Mouse (Mus musculus) granulocyte monocyte progenitor cell, adult 5-6 weeks (primary cell): ENCODE results near the gene Letm1. TPM values are rescaled to one million over a fixed set of nuclear protein-coding genes. Genes with fewer than 3 reads are reported as not detected.

Source experiments
- ATAC-seq: replicated peaks from 2 replicates; pipeline ENCODE4 v1.8.0; 2016; ENCODE audit warnings: mild to moderate bottlenecking, moderate TSS enrichment, inconsistent platforms; ENCODE audit not compliant: poor library complexity, severe bottlenecking
- total RNA-seq, 2 experiments: library from RNA; stranded (forward) in 1 of 2; stranded (reverse) in 1 of 2; fragments of 200-712, 200-1000 nt in 1 of 2; fragments of >200 nt in 1 of 2; fragmentation: Nextera tagmentation in 1 of 2; gene quantifications; 2 replicates each; pipeline ENCODE4 v1.2.3; 2014 to 2017

The Letm1 gene
- total RNA-seq (2014; fragmentation: Nextera tagmentation): 24.5 and 25.3 TPM in 2 replicates
- 19.9 and 22.3 TPM in 2 replicates for total RNA-seq (2017)

DNA sequence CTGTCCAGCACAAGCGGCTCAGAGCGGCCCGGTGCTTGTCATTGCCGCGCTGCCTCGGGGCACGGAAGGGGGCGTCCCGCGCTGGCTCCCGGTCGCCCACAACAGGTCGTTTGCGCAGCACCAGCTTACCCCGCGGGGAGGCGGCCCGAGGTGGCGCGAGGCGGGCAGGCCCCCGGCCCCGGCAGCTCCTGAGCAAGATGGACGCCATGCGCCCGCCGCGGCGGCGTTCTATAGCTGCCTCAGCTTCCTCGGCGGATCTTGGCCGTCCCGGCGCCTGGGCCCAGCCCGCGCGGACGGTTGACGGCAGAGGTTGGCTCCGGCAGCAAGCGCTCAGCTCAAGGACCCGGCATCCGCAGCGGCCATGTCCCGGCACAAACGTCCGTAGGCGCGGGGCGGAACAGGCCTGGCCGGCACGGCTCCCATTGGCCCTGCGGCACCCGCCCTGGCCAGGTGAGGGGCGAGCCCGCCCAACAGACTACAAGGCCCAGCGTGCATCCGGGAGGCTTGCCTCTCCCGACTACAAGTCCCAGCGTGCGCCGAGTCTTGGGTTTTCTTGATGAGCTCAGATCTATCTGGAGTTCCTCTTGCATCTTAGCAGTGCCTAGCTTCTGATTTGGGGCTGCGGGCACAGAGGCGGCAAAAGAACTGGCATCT, at the start of gene Letm1:
Gene Letm1, minus strand, starts transcription at position 473 of the 654 bp plus-strand sequence.
- peak; percentile 99 for ATAC-seq

GRCm38 (mm10) chr5:33830832-33831231, 48.2 kb upstream of the Letm1 start:
- 0 out of 2 replicates have a peak, but pooled peaks have one; percentile 35 for ATAC-seq

DNA sequence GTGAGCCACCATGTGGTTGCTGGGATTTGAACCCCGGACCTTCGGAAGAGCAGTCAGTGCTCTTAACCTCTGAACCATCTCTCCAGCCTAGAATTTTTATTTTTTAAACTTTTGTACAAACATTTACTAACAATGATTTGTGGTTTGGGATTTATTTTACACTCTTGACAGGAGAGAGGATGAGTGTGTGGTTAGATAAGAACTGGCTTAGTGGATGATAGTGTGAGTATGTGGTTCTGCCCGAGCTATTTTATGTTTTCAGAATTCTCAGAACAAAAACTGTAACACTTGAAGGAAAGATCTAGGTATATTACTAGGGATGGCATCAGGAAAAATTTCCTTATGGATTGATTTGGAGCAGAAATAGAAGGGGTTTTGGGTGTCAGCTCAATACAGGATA, 47.3 kb upstream of the Letm1 start:
- no peak for ATAC-seq

DNA sequence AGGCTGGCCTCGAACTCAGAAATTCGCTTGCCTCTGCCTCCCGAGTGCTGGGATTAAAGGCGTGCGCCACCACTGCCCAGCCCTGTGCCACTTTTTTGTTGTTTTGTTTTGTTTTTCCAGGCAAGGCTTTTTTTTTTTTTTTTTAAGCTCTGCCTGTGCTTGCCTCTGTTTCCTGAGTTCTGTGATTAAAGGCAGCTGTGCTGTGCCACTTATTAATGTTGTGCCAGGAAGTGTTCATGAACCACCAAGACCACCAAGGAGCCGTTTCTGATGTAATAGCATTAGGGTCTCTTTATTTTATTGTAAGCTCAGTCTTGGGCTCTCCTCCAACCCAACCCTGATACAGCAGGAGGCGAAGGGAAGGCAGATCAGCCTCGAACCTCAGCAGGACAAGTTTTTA, 45.5 kb upstream of the Letm1 start:
- ATAC-seq: no peak; the same call in 1 of the 2 replicates

DNA sequence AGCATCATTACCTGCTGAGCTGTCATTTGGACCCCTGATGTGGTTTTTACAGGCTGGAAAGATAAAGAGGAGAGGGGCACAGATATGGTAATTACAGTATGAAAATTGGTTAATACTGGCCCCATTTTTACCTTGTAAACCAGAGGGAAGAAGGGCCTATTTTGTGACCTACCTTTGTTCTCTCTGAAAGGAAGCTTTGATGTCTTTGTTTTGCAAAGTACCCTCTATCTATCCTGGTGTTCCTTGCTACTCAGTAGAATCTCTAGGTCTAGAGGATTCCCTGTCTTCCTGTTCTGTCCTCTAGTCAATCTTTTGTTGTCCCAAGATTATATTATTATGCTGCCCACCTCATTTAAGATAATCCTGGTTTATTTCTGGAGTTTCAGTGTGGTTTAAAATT, 43.4 kb upstream of the Letm1 start:
- no peak for ATAC-seq

GRCm38 (mm10) chr5:33822456-33822855, 39.8 kb upstream of the Letm1 start:
- peak; percentile 52 for ATAC-seq

DNA sequence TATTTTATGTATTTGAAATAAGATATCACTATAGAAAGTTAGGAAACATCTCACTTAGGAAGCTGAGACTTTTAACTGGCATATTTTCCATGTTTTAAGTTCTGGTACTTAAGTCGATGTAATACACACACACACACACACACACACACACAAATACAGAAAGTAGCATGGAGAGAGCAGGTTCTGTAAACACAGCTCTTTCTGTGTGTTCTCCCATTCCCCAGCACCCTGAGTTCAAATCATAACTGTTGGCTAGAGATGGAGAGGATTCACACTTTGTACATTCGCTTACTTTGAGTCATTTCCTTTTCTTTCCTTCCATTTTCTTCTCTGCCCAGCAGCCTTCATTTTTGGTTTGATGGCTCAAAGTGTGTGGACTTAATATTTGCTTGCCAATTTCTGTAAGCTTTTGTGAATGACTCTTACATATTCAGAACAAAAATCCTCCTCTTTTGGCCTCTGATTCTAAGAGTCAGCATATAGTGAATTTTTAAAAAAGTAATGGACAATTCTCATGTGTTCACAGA, 39.3 kb upstream of the Letm1 start:
- ATAC-seq: no peak

DNA sequence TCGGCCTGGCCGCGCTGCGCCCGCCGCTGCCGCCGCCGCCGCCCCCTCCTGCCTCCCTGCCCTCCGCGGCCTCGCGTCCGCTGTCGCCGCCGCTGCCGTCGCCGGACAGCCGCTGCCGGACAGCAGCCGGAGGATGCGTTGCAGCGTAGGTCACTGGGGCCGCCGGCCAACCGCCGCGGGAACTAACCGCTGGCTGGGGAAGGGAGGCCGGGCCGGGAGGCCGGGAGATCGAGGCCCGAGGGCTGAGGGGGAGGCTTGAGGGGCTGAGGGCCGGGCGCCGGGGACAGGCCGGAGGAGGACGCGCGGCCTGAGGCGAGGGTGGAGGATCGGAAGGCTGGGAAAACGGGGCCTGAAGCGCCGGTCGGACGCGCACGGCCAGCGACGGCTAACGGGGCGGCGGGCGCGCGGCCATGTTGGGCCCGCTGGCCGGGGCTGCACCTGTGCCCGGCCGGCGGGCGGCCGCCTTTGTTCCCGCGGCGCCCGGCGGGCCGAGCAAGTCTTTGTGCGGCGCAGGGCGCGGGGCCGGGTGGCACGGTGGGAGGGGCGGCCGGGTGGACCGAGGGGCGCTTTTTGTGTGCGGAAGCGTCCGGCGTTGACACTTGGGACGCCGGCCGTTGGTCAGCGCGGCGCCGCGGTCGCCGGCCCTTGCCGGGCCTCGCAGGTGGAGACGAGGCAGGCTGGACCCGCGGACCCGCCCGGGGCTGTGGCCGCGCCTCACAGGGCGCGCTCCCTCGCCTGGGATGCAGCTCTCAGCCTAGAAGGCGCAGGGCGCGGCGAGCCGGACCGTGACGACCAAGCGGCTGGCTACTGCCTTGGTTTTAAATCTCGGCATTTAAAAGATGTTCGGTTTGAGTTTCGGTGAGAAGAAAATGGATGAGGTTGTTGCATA, 38.4 kb upstream of the Letm1 start:
- ATAC-seq: no peak

DNA sequence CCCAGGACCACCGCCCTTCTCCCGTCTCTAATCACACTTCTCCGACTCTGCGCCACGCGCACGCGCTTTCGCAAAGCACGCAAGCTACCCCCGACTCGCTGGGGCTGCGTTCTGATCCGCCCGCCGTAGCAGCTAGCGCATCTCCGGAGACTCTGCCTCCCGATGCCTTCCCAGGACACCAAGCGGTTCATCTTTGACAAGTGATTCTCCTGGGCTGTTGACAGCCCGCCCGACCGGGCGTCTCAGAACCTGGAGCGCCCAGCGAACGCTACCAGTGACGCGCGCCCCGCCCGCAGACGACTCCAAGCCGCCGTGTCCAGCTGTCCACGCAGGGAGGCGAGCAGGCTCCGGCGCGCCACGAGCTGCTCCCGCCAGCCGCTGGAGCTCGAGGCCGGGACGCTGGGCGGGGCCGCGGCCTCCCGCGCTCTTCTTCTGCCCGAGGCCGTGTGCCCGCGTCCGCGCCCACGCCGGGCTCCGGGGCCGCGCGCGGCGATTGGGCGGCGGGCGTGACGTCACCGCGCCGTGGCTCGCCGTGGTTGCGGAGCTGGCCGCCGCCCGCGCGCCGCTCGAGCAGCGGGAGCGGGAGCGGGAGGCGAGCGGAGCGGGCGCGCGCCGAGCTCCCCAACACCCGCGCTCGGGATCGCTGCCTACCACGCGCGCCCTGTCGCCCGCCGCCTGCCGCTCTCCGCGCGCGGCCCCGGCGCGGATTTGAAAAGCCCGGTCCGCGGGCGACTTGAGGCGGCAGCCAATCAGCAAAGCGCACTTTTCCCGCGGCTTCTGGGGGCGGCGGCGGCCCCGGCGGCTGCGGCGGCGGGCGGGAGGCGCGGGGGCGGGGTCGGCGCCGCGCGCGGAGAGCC, 37.5 kb upstream of the Letm1 start, which contains the start of gene Nsd2:
Gene Nsd2, plus strand, starts transcription at position 850 of the 857 bp plus-strand sequence.
- ATAC-seq: peak; percentile 66

- ATAC-seq: no peak
Measured at GRCm38 (mm10) chr5:33819141-33819875, 36.7 kb upstream of the Letm1 start.

GRCm38 (mm10) chr5:33818104-33818503, 35.5 kb upstream of the Letm1 start:
- ATAC-seq: no peak

- ATAC-seq: no peak
Measured at GRCm38 (mm10) chr5:33816008-33816725, 33.5 kb upstream of the Letm1 start.

GRCm38 (mm10) chr5:33811519-33811918, 28.9 kb upstream of the Letm1 start:
- no peak for ATAC-seq

DNA sequence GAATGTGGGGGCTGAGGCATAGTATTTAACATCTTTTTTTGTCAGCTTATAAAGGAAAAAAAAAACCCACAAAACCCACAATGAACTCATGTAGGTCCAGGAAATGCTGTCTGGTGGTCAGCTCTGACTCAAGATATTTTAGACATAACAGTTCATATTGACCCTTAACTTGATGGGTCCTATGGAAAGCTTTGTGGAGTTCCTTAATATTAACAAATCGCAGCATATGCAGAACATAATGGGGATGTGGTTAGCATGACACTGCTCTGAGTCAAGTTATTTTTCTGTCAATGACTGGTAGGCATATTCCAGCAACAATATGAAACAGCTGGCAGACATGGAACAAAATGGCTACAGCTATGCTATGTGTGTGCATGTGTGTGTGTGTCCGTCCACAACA, 20.7 kb upstream of the Letm1 start:
- ATAC-seq: no peak

DNA sequence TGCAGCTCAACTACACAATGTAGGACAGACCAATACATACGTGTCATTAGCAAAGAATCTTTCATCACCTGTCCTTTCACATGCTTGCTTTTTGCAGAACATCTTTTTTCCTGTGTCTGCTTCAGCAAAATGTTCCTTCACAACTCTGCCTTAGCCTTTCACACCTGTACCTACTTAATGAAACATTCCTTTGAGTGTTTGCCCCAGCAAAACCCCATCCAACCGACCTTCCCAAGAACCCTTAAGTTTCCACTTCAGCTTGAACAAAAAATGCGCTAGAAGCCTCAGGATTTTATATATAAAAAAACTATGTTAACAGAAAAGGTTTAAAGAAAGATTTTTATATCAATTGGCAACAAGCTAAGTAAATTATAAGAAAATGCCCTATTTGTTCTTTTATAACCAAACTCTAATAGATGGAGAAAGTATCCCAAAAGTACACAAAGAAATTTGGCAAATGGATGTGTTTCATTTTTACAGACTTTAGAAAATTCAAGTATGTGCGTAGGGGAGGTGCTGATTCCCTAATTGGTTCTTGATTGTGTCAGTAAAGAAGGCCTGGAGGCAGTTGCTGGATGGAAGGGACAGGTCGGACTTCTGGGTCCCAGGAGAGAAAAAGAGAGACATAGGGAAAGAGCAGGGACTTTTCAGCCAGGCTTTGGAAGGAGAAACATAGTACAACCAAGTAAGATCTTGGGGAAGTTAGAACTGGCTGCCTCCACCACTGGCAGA, 9.5 kb upstream of the Letm1 start:
- ATAC-seq: no peak

GRCm38 (mm10) chr5:33782999-33783390, 378 bp upstream of the Letm1 start:
- ATAC-seq: peak; percentile 15; the same call in 1 of the 2 replicates

DNA sequence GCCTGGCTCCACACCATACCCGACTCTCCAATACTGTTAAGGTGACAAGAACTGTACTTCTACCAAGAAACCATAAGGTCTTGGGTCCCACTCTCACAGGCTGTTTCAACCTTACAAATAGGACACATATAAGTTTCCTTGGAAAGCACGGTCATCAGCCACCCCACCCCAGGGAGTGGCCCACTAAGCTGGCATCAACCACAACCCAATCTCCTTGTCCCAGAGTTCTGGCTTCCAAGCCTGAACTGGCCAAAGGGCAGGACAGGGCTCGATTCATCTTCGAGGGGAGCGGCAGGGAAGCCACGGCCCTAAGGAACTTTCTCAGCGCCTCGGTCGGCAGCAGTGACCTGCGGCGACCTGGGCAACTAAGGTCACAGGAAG, 663 bp downstream of the Letm1 start:
- ATAC-seq: no peak

DNA sequence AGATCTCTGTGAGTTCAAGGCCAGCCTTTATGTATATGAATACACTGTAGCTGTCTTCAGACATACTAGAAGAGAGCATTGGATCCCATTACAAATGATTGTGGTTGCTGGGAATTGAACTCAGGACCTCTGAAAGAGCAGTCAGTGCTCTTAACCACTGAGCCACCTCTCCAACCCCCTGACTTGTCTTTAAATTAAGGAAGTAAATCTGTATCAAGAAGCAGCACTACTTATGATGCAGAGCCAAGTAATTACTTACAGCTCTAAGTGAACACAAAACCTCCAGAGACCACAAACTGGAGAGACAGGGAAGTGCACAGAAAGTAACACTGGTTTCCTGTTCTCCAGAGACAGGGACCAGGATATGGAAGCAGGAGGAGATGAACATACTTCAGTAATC, 5.4 kb downstream of the Letm1 start:
- no peak for ATAC-seq
